Mouse (Mus musculus) small intestine, adult 2 months (tissue): Measurements from ENCODE around the gene 2010111I01Rik.

Experiments
- CTCF ChIP-seq: fragments of 200-500 bp; IDR thresholded peaks from 2 replicates; pipeline ENCODE4 v1.5.1; 2012; ENCODE audit warnings: low read depth, mild to moderate bottlenecking, control low read depth, inconsistent platforms, low read length, moderate library complexity, mixed read lengths; ENCODE audit not compliant: insufficient replicate concordance, insufficient read length; ENCODE audit errors: extremely low read depth
- POLR2A ChIP-seq: fragments of 200-500 bp; IDR thresholded peaks from 2 replicates; pipeline ENCODE4 v1.6.1; 2012; ENCODE audit warnings: low read depth, mild to moderate bottlenecking, control low read depth, inconsistent platforms, low read length, moderate library complexity

GRCm38 (mm10) chr13:63256146-63256545, 291.5 kb downstream of the 2010111I01Rik start:
- TF ChIP-seq CTCF (no peak), POLR2A (no peak)
